Mouse (Mus musculus) limb, embryonic 13.5 days (tissue): ENCODE data around the gene Olfr1348. TPM values are rescaled to one million over a fixed set of nuclear protein-coding genes. Genes with fewer than 3 reads are reported as not detected.
"Not testable (repeated sequence)": the region's sequence is repeated elsewhere in the genome, so short reads cannot be mapped to it uniquely, and the experiment has no call there.

Experiments used
- ATAC-seq: fragments of 200-750 bp; cut with Nextera tagmentation; 2 replicates; pipeline ENCODE4 v1.8.0; 2017; ENCODE audit warnings: low read depth, moderate number of reproducible peaks, moderate TSS enrichment; ENCODE audit not compliant: low FRiP score
- H3K27ac ChIP-seq: fragments of 300-500 bp; sonication (generic); 2 replicates; pipeline ENCODE4 v1.5.1; 2015; ENCODE audit warnings: inconsistent platforms, mild to moderate bottlenecking, moderate library complexity
- H3K27me3 ChIP-seq: fragments of 300-500 bp; sonication (generic); 2 replicates; pipeline ENCODE4 v1.6.1; 2015; ENCODE audit warnings: mild to moderate bottlenecking, inconsistent platforms
- H3K36me3 ChIP-seq: fragments of 300-500 bp; sonication (generic); 2 replicates; pipeline ENCODE4 v1.6.1; 2015; ENCODE audit warnings: inconsistent platforms, mild to moderate bottlenecking, moderate library complexity
- H3K4me1 ChIP-seq: fragments of 300-500 bp; sonication (generic); 2 replicates; pipeline ENCODE4 v1.6.1; 2015; ENCODE audit warnings: inconsistent platforms
- H3K4me2 ChIP-seq: fragments of 300-500 bp; sonication (generic); replicated peaks from 2 replicates; pipeline ENCODE4 v1.6.1; 2015; ENCODE audit warnings: inconsistent platforms, mild to moderate bottlenecking, moderate library complexity
- H3K4me3 ChIP-seq: fragments of 300-500 bp; sonication (generic); 2 replicates; pipeline ENCODE4 v1.5.1; 2015; ENCODE audit warnings: moderate library complexity, mild to moderate bottlenecking, inconsistent platforms
- H3K9ac ChIP-seq: fragments of 300-500 bp; sonication (generic); 2 replicates; pipeline ENCODE4 v1.6.1; 2015; ENCODE audit warnings: mild to moderate bottlenecking, inconsistent platforms
- H3K9me3 ChIP-seq: fragments of 300-500 bp; sonication (generic); 2 replicates; pipeline ENCODE4 v1.6.1; 2016; ENCODE audit warnings: inconsistent platforms
- WGBS: fragments of 180-500 bp; shearing (Covaris S2); methylation state at CpG from one replicate; pipeline ENCODE4 v1.1.7; 2015; 5-methylcytosine and 5-hydroxymethylcytosine counted together
- polyA plus RNA-seq: library from polyadenylated mRNA; unstranded; fragments of >200 nt; fragmentation: Nextera tagmentation; extraction: Ambion mirVana; gene quantifications from 2 replicates; pipeline ENCODE4 v1.2.1, GENCODE M21; 2015

Gene Olfr1348
- not detected in 2 replicates for polyA plus RNA-seq

DNA sequence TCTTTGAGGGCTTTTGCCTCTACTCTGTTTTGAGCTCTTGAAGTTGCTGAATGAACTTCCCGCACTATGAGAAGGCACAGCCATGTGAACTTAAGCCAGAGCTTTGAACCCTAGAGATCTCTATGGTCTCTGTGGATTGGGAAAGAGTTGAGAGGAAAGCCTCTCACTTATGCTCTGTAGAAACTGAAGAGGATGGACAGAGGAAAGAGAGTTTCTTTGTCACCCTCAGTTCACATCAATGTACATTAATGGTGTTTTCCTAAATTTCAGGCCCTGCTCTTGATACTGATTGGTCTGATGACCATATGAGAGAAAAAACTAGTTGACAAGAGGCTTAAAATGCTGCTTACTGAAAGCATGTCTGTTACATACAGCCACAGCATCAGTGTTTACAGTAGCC lies at the start of gene Olfr1348:
TSS of gene Olfr1348 (minus strand) at position 101 of the 400 bp plus-strand sequence.
- Histone ChIP-seq H3K36me3 (no peaks in the 10 kb centered on the region), H3K4me1 (no peaks in the 10 kb centered on the region), H3K4me2 (no peak within 1 kb of the TSS), H3K9ac (no peak within 1 kb of the TSS), H3K27ac (no peak within 1 kb of the TSS), H3K27me3 (no peaks in the 10 kb centered on the region), H3K4me3 (no peak within 1 kb of the TSS), H3K9me3 (peaks cover 8% of the 10 kb centered on the region; the same call in 1 of the 2 replicates)
- WGBS: 96% methylated on average over 1 of the region's 1 CpGs
- ATAC-seq: no peak

- no peaks in the 10 kb centered on the region for H3K27me3 ChIP-seq
- WGBS: 66% methylated on average over 5 of the region's 5 CpGs
- H3K9me3 ChIP-seq: peaks cover 15% of the 10 kb centered on the region
- H3K4me1 ChIP-seq: no peaks in the 10 kb centered on the region
- H3K4me3 ChIP-seq: no peak overlapping the region
- no peaks in the 10 kb centered on the region for H3K36me3 ChIP-seq
- H3K27ac ChIP-seq: no peak overlapping the region
- H3K4me2 ChIP-seq: no peak overlapping the region
- no peak for ATAC-seq
- H3K9ac ChIP-seq: no peak overlapping the region
These were observed 17.6 kb upstream of the Olfr1348 start for GRCm38 (mm10) chr7:6526141-6526540.

GRCm38 (mm10) chr7:6525001-6525400 lies 16.5 kb upstream of the Olfr1348 start:
- Histone ChIP-seq H3K27ac (no peak overlapping the region), H3K27me3 (no peaks in the 10 kb centered on the region), H3K4me1 (no peaks in the 10 kb centered on the region), H3K9ac (no peak overlapping the region), H3K36me3 (no peaks in the 10 kb centered on the region), H3K4me3 (no peak overlapping the region), H3K4me2 (no peak overlapping the region), H3K9me3 (peaks cover 15% of the 10 kb centered on the region)
- ATAC-seq: no peak
- 66% methylated on average over 3 of the region's 3 CpGs for WGBS

DNA sequence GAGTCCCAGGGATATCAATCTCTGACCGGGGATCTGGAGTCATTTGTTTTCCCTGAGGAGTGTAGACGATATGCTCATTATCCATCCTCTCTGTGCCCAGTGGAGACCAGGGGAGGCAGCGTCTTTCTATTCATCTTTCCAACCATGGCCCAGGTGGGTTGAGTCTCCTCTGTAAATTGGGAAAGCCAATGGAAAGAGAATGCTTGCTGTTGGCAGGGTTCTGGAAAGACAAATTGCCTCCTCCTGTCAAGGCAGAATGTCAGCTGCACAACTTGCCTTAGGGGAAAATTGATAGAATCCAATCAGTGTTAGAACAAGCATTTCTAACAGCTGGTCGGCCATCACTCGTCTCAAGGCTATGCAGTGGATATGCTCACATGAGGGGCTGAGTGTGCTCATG lies 14.3 kb upstream of the Olfr1348 start, which contains the start of gene Olfr1349:
TSS of gene Olfr1349 (minus strand) at position 101 of the 400 bp plus-strand sequence.
- peaks cover 12% of the 10 kb centered on the region for H3K9me3 ChIP-seq
- no peaks in the 10 kb centered on the region for H3K36me3 ChIP-seq
- H3K27ac ChIP-seq: no peak within 1 kb of the TSS
- 84% methylated on average over 5 of the region's 5 CpGs for WGBS
- no peak within 1 kb of the TSS for H3K9ac ChIP-seq
- H3K4me2 ChIP-seq: no peak within 1 kb of the TSS
- no peak within 1 kb of the TSS for H3K4me3 ChIP-seq
- no peak for ATAC-seq
- H3K4me1 ChIP-seq: no peaks in the 10 kb centered on the region
- H3K27me3 ChIP-seq: no peaks in the 10 kb centered on the region

DNA sequence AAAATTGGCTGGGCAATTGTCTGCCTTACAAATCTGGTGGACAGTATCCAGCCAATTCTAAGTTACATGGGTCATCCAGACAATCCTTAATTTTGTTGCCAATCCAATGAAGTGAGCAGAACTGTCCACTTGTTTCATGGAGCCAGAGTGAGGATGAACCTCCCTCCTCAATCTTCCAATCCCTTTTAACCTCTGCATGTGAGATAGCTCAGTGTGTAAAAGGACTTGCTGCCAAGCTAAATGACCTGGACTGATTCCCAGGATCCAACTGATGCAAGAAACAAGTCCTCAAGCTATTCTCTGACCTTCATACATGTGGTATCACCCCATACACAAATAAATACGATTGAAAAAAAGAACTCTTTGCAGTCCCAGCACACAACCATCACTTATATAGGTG lies 13.1 kb upstream of the Olfr1348 start:
- Histone ChIP-seq H3K9me3 (peaks cover 10% of the 10 kb centered on the region), H3K4me1 (no peaks in the 10 kb centered on the region), H3K27me3 (no peaks in the 10 kb centered on the region), H3K9ac (no peak overlapping the region), H3K4me3 (no peak overlapping the region), H3K27ac (no peak overlapping the region), H3K4me2 (no peak overlapping the region), H3K36me3 (no peaks in the 10 kb centered on the region)
- no peak for ATAC-seq
- WGBS: 38% methylated on average over 1 of the region's 1 CpGs

DNA sequence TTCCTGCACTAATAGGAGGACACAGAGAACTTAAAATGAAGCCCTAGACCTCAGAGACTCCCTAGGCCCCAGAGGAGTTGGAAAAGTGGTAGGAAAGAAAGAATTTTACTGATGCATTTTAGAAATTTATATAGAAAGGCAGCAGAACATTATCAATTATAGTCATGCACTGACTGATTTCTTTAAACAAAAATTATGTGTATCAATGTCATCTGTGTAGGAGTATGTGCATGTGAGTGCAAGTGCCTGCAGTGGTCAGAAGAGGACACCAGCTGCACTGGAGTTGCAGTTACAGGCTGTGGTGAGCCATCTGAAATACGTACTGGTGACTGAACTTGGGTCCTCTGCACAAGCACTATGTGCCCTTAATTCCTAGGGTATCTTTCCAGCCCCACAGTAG lies 8.9 kb downstream of the Olfr1348 start, which contains the start of gene Olfr1347:
TSS of gene Olfr1347 (minus strand) at position 101 of the 400 bp plus-strand sequence.
- Histone ChIP-seq H3K4me1 (no peaks in the 10 kb centered on the region), H3K9me3 (peaks cover 9% of the 10 kb centered on the region; the same call in 1 of the 2 replicates), H3K4me2 (no peak within 1 kb of the TSS), H3K4me3 (no peak within 1 kb of the TSS), H3K36me3 (no peaks in the 10 kb centered on the region), H3K27ac (no peak within 1 kb of the TSS), H3K9ac (no peak within 1 kb of the TSS), H3K27me3 (no peaks in the 10 kb centered on the region)
- no peak for ATAC-seq
- 65% methylated on average over 1 of the region's 1 CpGs for WGBS

DNA sequence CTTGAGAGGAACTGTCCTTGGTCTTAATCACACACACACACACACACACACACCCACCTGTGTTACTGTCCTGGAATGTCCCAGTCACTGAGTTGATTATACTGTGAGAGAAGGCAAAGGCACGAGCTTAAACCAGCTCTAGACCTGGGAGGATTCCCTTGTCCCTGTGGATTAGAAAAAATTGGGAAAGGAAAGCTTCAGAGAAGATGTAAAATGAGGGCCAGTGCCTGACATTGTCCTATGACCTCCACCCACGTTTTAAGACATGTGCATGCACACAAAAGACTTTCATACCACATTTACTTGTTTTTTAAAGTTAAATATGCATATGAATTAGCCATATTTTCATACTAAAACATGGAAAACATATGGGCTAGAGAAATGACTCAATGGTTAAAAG lies 21.7 kb downstream of the Olfr1348 start, which contains the start of gene Olfr5:
TSS of gene Olfr5 (minus strand) at position 101 of the 400 bp plus-strand sequence.
- Histone ChIP-seq H3K4me2 (no peak within 1 kb of the TSS), H3K9ac (no peak within 1 kb of the TSS), H3K27ac (no peak within 1 kb of the TSS), H3K36me3 (no peaks in the 10 kb centered on the region), H3K4me3 (no peak within 1 kb of the TSS), H3K9me3 (peaks cover 8% of the 10 kb centered on the region), H3K4me1 (no peaks in the 10 kb centered on the region), H3K27me3 (no peaks in the 10 kb centered on the region)
- 19% methylated on average over 2 of the region's 2 CpGs for whole genome bisulfite sequencing
- ATAC-seq: no peak

DNA sequence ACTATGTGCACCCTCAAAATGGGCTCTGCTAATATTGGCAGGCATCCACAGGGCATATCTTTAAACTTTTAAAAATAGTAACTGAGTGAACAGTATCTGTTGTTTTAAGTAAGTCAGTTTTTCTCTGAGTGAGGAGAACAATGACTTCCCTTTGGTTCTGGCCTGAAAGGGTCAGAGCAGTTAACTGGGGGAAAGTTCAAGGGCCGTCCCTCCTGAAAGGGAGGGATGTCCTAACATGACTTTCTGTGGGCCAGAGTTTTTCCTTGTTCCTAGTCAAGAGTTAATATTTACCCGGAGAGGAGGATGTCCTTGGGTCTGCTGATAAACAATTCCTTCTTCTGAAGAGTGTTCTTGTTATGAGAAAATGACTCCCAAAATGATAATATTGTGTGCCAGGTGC lies 30.9 kb downstream of the Olfr1348 start:
- not testable (repeated sequence) for H3K27me3 ChIP-seq, H3K9ac ChIP-seq, H3K36me3 ChIP-seq, H3K27ac ChIP-seq, H3K4me1 ChIP-seq, H3K4me3 ChIP-seq, ATAC-seq, H3K4me2 ChIP-seq
- H3K9me3 ChIP-seq: peaks cover 16% of the 10 kb centered on the region; the same call in 1 of the 2 replicates
- WGBS: 65% methylated on average over 2 of the region's 2 CpGs

- ATAC-seq: no peak
- H3K27ac ChIP-seq: no peak within 1 kb of the TSS
These were observed 41.6 kb downstream of the Olfr1348 start, which contains the start of gene Olfr1346 for GRCm38 (mm10) chr7:6466951-6467350. Gene Olfr1346 (plus strand): TSS chr7:6467101.

DNA sequence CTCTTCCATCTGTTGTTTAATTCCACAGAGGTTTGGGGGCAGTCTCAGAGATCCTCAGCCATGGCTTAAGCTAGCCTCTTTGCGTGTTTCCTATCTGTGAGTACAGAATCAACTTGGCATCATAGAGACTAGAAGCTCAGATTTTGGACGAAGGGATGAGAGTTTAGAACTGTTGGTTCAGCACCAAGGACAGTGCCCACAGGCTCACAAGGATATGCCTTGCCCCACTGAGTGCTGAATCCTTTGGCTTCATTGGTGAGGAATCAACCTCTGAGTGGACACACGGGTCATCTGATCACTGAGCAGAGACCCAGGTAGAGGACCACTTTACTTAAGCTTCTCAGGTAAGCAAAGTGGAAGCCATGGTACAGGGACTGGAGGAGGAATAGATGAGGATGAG lies 52.1 kb downstream of the Olfr1348 start:
- 0 out of 2 replicates have a peak, but pooled peaks cover 3% of the 10 kb centered on the region for H3K9me3 ChIP-seq
- no peaks in the 10 kb centered on the region for H3K4me1 ChIP-seq
- WGBS: 41% methylated on average over 3 of the region's 3 CpGs
- H3K4me3 ChIP-seq: no peak overlapping the region
- no peaks in the 10 kb centered on the region for H3K27me3 ChIP-seq
- H3K36me3 ChIP-seq: no peaks in the 10 kb centered on the region
- ATAC-seq: no peak
- no peak overlapping the region for H3K4me2 ChIP-seq
- H3K9ac ChIP-seq: no peak overlapping the region
- no peak overlapping the region for H3K27ac ChIP-seq

More at GRCm38 (mm10) chr7:6466951-6467350, 41.6 kb downstream of the Olfr1348 start, which contains the start of gene Olfr1346:
- Histone ChIP-seq H3K27me3 (no peaks in the 10 kb centered on the region), H3K4me3 (no peak within 1 kb of the TSS), H3K36me3 (no peaks in the 10 kb centered on the region), H3K4me2 (no peak within 1 kb of the TSS), H3K9ac (no peak within 1 kb of the TSS), H3K4me1 (no peaks in the 10 kb centered on the region), H3K9me3 (no peaks in the 10 kb centered on the region; the same call in 1 of the 2 replicates)

- Histone ChIP-seq H3K9me3 (0 out of 2 replicates have a peak, but pooled peaks cover 3% of the 10 kb centered on the region), H3K27me3 (no peaks in the 10 kb centered on the region), H3K9ac (no peak within 1 kb of the TSS), H3K4me2 (no peak within 1 kb of the TSS), H3K4me1 (no peaks in the 10 kb centered on the region), H3K4me3 (no peak within 1 kb of the TSS), H3K36me3 (no peaks in the 10 kb centered on the region), H3K27ac (no peak within 1 kb of the TSS)
- ATAC-seq: no peak
These were observed 52.7 kb downstream of the Olfr1348 start, which contains the start of gene Olfr1336 for GRCm38 (mm10) chr7:6455868-6456267. Gene Olfr1336 (plus strand): TSS chr7:6456168.
